In genomic region chr3:89218271-89218670, GRCm38 (mm10) we compare ENCODE assay signal across 23 mouse cellular contexts. TPM values are rescaled to one million over a fixed set of nuclear protein-coding genes. Genes with fewer than 3 reads are reported as not detected.
DNase-seq lines count a peak whose midpoint lies in the region; ATAC-seq and TF ChIP-seq lines count a peak whose summit lies in the region.
"Had no signal": no experiment of that assay in that cellular context is flagged by ENCODE, and none has a peak within 500 bp of the region (broad histone marks: within the 10 kb centered on the region; RNA-seq: fewer than 3 reads in every experiment).

No protein-coding gene starts in this region.

- 0 out of 2 replicates have a peak overlapping the region, but pooled peaks have one; percentile 1 for H3K4me3 ChIP-seq in forebrain, embryonic 10.5 days
- no peak overlapping the region for H3K4me3 ChIP-seq in forebrain, postnatal 0 days (ENCODE audit: low read depth, low read length)
- H3K4me3 ChIP-seq in hindbrain, embryonic 13.5 days = no peak overlapping the region
- H3K4me3 ChIP-seq in hindbrain, embryonic 16.5 days (ENCODE audit: low read length) = no peak overlapping the region
- no peak overlapping the region for H3K4me3 ChIP-seq in midbrain, embryonic 13.5 days (replicated peaks)
- H3K4me3 ChIP-seq in midbrain, postnatal 0 days (ENCODE audit: low read depth, low read length) = no peak overlapping the region
- H3K4me3 ChIP-seq: heart, embryonic 10.5 days; limb, embryonic 15.5 days; neural tube, embryonic 12.5 days had no signal

- 80% methylated on average over 1 of the region's 1 CpGs for WGBS in forebrain, embryonic 10.5 days
- WGBS in forebrain, postnatal 0 days = 41% methylated on average over 1 of the region's 1 CpGs
- 72% methylated on average over 1 of the region's 1 CpGs for WGBS in hindbrain, embryonic 13.5 days
- 77% methylated on average over 1 of the region's 1 CpGs for WGBS in hindbrain, embryonic 16.5 days
- WGBS in midbrain, embryonic 13.5 days = 82% methylated on average over 1 of the region's 1 CpGs
- WGBS in midbrain, postnatal 0 days = 63% methylated on average over 1 of the region's 1 CpGs

- ATAC-seq in forebrain, postnatal 0 days = no peak
- ATAC-seq in hindbrain, embryonic 13.5 days (ENCODE audit: low FRiP score) = no peak
- no peak for ATAC-seq in hindbrain, embryonic 16.5 days
- no peak for ATAC-seq in midbrain, embryonic 13.5 days
- no peak for ATAC-seq in midbrain, postnatal 0 days (ENCODE audit: low FRiP score)
- ATAC-seq: activated CD4-positive, CD25-positive, alpha-beta regulatory T cell, adult 4 months; inflammation-experienced regulatory T-cells, adult 6 months had no signal

- H3K4me2 ChIP-seq in forebrain, postnatal 0 days (ENCODE audit: low read depth) = no peak overlapping the region
- H3K4me2 ChIP-seq in hindbrain, embryonic 13.5 days = no peak overlapping the region
- H3K4me2 ChIP-seq in hindbrain, embryonic 16.5 days (ENCODE audit: low read length) = no peak overlapping the region
- no peak overlapping the region for H3K4me2 ChIP-seq in midbrain, embryonic 13.5 days (replicated peaks)
- no peak overlapping the region for H3K4me2 ChIP-seq in midbrain, postnatal 0 days (ENCODE audit: low read depth, low read length, poor library complexity, severe bottlenecking)
- H3K4me2 ChIP-seq: limb, embryonic 15.5 days; neural tube, embryonic 12.5 days had no signal

- H3K27me3 ChIP-seq in forebrain, embryonic 10.5 days (ENCODE audit: poor library complexity, severe bottlenecking) = no peaks in the 10 kb centered on the region
- no peaks in the 10 kb centered on the region for H3K27me3 ChIP-seq in forebrain, postnatal 0 days (ENCODE audit: insufficient read depth, low read length)
- no peaks in the 10 kb centered on the region for H3K27me3 ChIP-seq in hindbrain, embryonic 13.5 days
- no peaks in the 10 kb centered on the region for H3K27me3 ChIP-seq in hindbrain, embryonic 16.5 days (replicated peaks; ENCODE audit: control insufficient read depth, insufficient read depth, low read length)
- H3K27me3 ChIP-seq in midbrain, embryonic 13.5 days = no peaks in the 10 kb centered on the region
- H3K27me3 ChIP-seq in midbrain, postnatal 0 days (ENCODE audit: insufficient read depth, low read length) = no peaks in the 10 kb centered on the region
- H3K27me3 ChIP-seq: limb, embryonic 15.5 days; neural tube, embryonic 12.5 days had no signal

- H3K4me1 ChIP-seq in forebrain, embryonic 10.5 days = peaks cover 91% of the 10 kb centered on the region
- H3K4me1 ChIP-seq in forebrain, postnatal 0 days (ENCODE audit: insufficient read depth) = peaks cover 1% of the 10 kb centered on the region
- peaks cover 50% of the 10 kb centered on the region for H3K4me1 ChIP-seq in hindbrain, embryonic 13.5 days (replicated peaks)
- peaks cover 16% of the 10 kb centered on the region for H3K4me1 ChIP-seq in hindbrain, embryonic 16.5 days (ENCODE audit: control insufficient read depth, insufficient read depth, low read depth, low read length)
- peaks cover 73% of the 10 kb centered on the region for H3K4me1 ChIP-seq in midbrain, embryonic 13.5 days (replicated peaks)
- peaks cover 6% of the 10 kb centered on the region; the same call in 1 of the 2 replicates for H3K4me1 ChIP-seq in midbrain, postnatal 0 days (ENCODE audit: insufficient read depth, low read length)

- peaks cover 64% of the 10 kb centered on the region for H3K36me3 ChIP-seq in forebrain, embryonic 10.5 days (replicated peaks)
- H3K36me3 ChIP-seq in forebrain, postnatal 0 days (ENCODE audit: insufficient read depth) = peaks cover 23% of the 10 kb centered on the region
- peaks cover 15% of the 10 kb centered on the region for H3K36me3 ChIP-seq in hindbrain, embryonic 13.5 days
- no peaks in the 10 kb centered on the region; the same call in 1 of the 2 replicates for H3K36me3 ChIP-seq in hindbrain, embryonic 16.5 days (ENCODE audit: control insufficient read depth, insufficient read depth, low read length)
- peaks cover 37% of the 10 kb centered on the region for H3K36me3 ChIP-seq in midbrain, embryonic 13.5 days
- H3K36me3 ChIP-seq in midbrain, postnatal 0 days (ENCODE audit: insufficient read depth, low read length) = no peaks in the 10 kb centered on the region

- peak overlapping the region; percentile 62; the same call in 1 of the 2 replicates for H3K27ac ChIP-seq in forebrain, embryonic 10.5 days
- H3K27ac ChIP-seq in forebrain, postnatal 0 days (ENCODE audit: low read depth, low read length) = no peak overlapping the region
- 0 out of 2 replicates have a peak overlapping the region, but pooled peaks have one; percentile 9 for H3K27ac ChIP-seq in hindbrain, embryonic 13.5 days
- no peak overlapping the region for H3K27ac ChIP-seq in hindbrain, embryonic 16.5 days (ENCODE audit: low read depth, low read length)
- peak overlapping the region; percentile 27; the same call in 1 of the 2 replicates for H3K27ac ChIP-seq in midbrain, embryonic 13.5 days
- no peak overlapping the region for H3K27ac ChIP-seq in midbrain, postnatal 0 days (ENCODE audit: low read depth, low read length)
- H3K27ac ChIP-seq: limb, embryonic 15.5 days; liver, embryonic 14.5 days; neural tube, embryonic 12.5 days had no signal

- TF ChIP-seq CTCF in forebrain, postnatal 0 days (IDR thresholded peaks at IDR 0.05; ENCODE audit: low read depth) = no peak
- no peak for TF ChIP-seq CTCF in midbrain, postnatal 0 days (IDR thresholded peaks at IDR 0.05)

- H3K9me3 ChIP-seq in forebrain, embryonic 10.5 days = no peaks in the 10 kb centered on the region
- no peaks in the 10 kb centered on the region for H3K9me3 ChIP-seq in forebrain, postnatal 0 days (ENCODE audit: low read length)
- no peaks in the 10 kb centered on the region for H3K9me3 ChIP-seq in hindbrain, embryonic 13.5 days
- no peaks in the 10 kb centered on the region for H3K9me3 ChIP-seq in hindbrain, embryonic 16.5 days (ENCODE audit: control insufficient read depth, low read length)
- H3K9me3 ChIP-seq in midbrain, embryonic 13.5 days = no peaks in the 10 kb centered on the region
- no peaks in the 10 kb centered on the region for H3K9me3 ChIP-seq in midbrain, postnatal 0 days (ENCODE audit: low read length)
- H3K9me3 ChIP-seq: heart, embryonic 10.5 days; limb, embryonic 15.5 days; neural tube, embryonic 12.5 days had no signal

- DNase-seq in forebrain, embryonic 10.5 days (ENCODE audit: extremely low spot score, low spot score) = no peak
- no peak for DNase-seq in forebrain, postnatal 0 days
- DNase-seq in midbrain, postnatal 0 days (ENCODE audit: low spot score) = no peak
- peak; percentile 55 to 66 for DNase-seq in lung, postnatal 4 days
- no peak for DNase-seq in cerebellum, adult 11-12 months
- DNase-seq: adrenal gland, postnatal 10 days; cerebellum, adult 8-10 months; cerebellum, postnatal 36 days; heart, postnatal 4 days; kidney, adult 18-20 months; kidney, postnatal 4 days; layer of hippocampus, adult 9-11 months; retina, postnatal 1 day had no signal

- no peak overlapping the region for H3K9ac ChIP-seq in forebrain, postnatal 0 days
- H3K9ac ChIP-seq in hindbrain, embryonic 13.5 days = 0 out of 2 replicates have a peak overlapping the region, but pooled peaks have one; percentile 39
- no peak overlapping the region; the same call in 1 of the 2 replicates for H3K9ac ChIP-seq in hindbrain, embryonic 16.5 days (ENCODE audit: low read depth, low read length)
- 0 out of 2 replicates have a peak overlapping the region, but pooled peaks have one; percentile 23 for H3K9ac ChIP-seq in midbrain, embryonic 13.5 days (replicated peaks)
- H3K9ac ChIP-seq in midbrain, postnatal 0 days (replicated peaks; ENCODE audit: low read length, poor library complexity, severe bottlenecking) = no peak overlapping the region
- H3K9ac ChIP-seq: limb, embryonic 15.5 days; liver, embryonic 14.5 days; neural tube, embryonic 12.5 days had no signal

RNA-seq across cellular contexts. Expression of gene Thbs3, which starts 3.3 kb away (rescaled TPM):
- polyA plus RNA-seq in forebrain, embryonic 10.5 days (2016; fragmentation: Nextera tagmentation; extraction: Ambion mirVana) = 65.8 and 78.2 TPM in 2 replicates
- 53.6 and 74.1 TPM in 2 replicates for total RNA-seq in forebrain, postnatal 0 days (2014; rRNA removed)
- polyA plus RNA-seq in forebrain, postnatal 0 days (2015; fragmentation: Nextera tagmentation; extraction: Ambion mirVana) = 31.1 and 42.8 TPM in 2 replicates
- 53.5 and 60.7 TPM in 2 replicates for polyA plus RNA-seq in hindbrain, embryonic 13.5 days (2015; fragmentation: Nextera tagmentation; extraction: Ambion mirVana)
- 47.5 and 53.0 TPM in 2 replicates for polyA plus RNA-seq in hindbrain, embryonic 16.5 days (2015; fragmentation: Nextera tagmentation; extraction: Ambion mirVana)
- polyA plus RNA-seq in midbrain, embryonic 13.5 days (2015; fragmentation: Nextera tagmentation; extraction: Ambion mirVana) = 82.9 and 86.2 TPM in 2 replicates
- total RNA-seq in midbrain, postnatal 0 days (2014; rRNA removed) = 38.5 and 42.9 TPM in 2 replicates
- polyA plus RNA-seq in midbrain, postnatal 0 days (2015; fragmentation: Nextera tagmentation; extraction: Ambion mirVana) = 39.0 and 47.6 TPM in 2 replicates

RNA-seq across cellular contexts. Expression of gene Mtx1, which starts 8.6 kb away (rescaled TPM):
- 227 and 242 TPM in 2 replicates for polyA plus RNA-seq in forebrain, embryonic 10.5 days (2016; fragmentation: Nextera tagmentation; extraction: Ambion mirVana)
- 142 and 167 TPM in 2 replicates for total RNA-seq in forebrain, postnatal 0 days (2014; rRNA removed)
- 199 and 212 TPM in 2 replicates for polyA plus RNA-seq in forebrain, postnatal 0 days (2015; fragmentation: Nextera tagmentation; extraction: Ambion mirVana)
- 161 and 166 TPM in 2 replicates for polyA plus RNA-seq in hindbrain, embryonic 13.5 days (2015; fragmentation: Nextera tagmentation; extraction: Ambion mirVana)
- polyA plus RNA-seq in hindbrain, embryonic 16.5 days (2015; fragmentation: Nextera tagmentation; extraction: Ambion mirVana) = 163 and 166 TPM in 2 replicates
- 158 and 165 TPM in 2 replicates for polyA plus RNA-seq in midbrain, embryonic 13.5 days (2015; fragmentation: Nextera tagmentation; extraction: Ambion mirVana)
- total RNA-seq in midbrain, postnatal 0 days (2014; rRNA removed) = 101 and 108 TPM in 2 replicates
- 176 and 189 TPM in 2 replicates for polyA plus RNA-seq in midbrain, postnatal 0 days (2015; fragmentation: Nextera tagmentation; extraction: Ambion mirVana)

RNA-seq across cellular contexts. Expression of gene Muc1, which starts 10.6 kb away (rescaled TPM):
- 1.7 and 1.8 TPM in 2 replicates for polyA plus RNA-seq in forebrain, embryonic 10.5 days (2016; fragmentation: Nextera tagmentation; extraction: Ambion mirVana)
- 1.3 and 1.6 TPM in 2 replicates for total RNA-seq in forebrain, postnatal 0 days (2014; rRNA removed)
- 0.27 and 0.35 TPM in 2 replicates for polyA plus RNA-seq in forebrain, postnatal 0 days (2015; fragmentation: Nextera tagmentation; extraction: Ambion mirVana)
- 1.3 and 2.8 TPM in 2 replicates for polyA plus RNA-seq in hindbrain, embryonic 13.5 days (2015; fragmentation: Nextera tagmentation; extraction: Ambion mirVana)
- polyA plus RNA-seq in hindbrain, embryonic 16.5 days (2015; fragmentation: Nextera tagmentation; extraction: Ambion mirVana) = 0.59 and 0.90 TPM in 2 replicates
- 3.2 and 3.4 TPM in 2 replicates for polyA plus RNA-seq in midbrain, embryonic 13.5 days (2015; fragmentation: Nextera tagmentation; extraction: Ambion mirVana)
- 2.8 and 3.8 TPM in 2 replicates for total RNA-seq in midbrain, postnatal 0 days (2014; rRNA removed)
- polyA plus RNA-seq in midbrain, postnatal 0 days (2015; fragmentation: Nextera tagmentation; extraction: Ambion mirVana) = 0.52 and 1.5 TPM in 2 replicates
- total RNA-seq: megakaryocyte progenitor cell, adult 5-6 weeks had no signal

RNA-seq across cellular contexts. Expression of gene Gba, which starts 15.5 kb away (rescaled TPM):
- polyA plus RNA-seq in forebrain, embryonic 10.5 days (2016; fragmentation: Nextera tagmentation; extraction: Ambion mirVana) = 34.2 and 34.7 TPM in 2 replicates
- 46.9 and 51.1 TPM in 2 replicates for total RNA-seq in forebrain, postnatal 0 days (2014; rRNA removed)
- 40.4 and 41.7 TPM in 2 replicates for polyA plus RNA-seq in forebrain, postnatal 0 days (2015; fragmentation: Nextera tagmentation; extraction: Ambion mirVana)
- 47.9 TPM in 2 replicates for polyA plus RNA-seq in hindbrain, embryonic 13.5 days (2015; fragmentation: Nextera tagmentation; extraction: Ambion mirVana)
- 51.8 and 54.0 TPM in 2 replicates for polyA plus RNA-seq in hindbrain, embryonic 16.5 days (2015; fragmentation: Nextera tagmentation; extraction: Ambion mirVana)
- 43.5 and 46.7 TPM in 2 replicates for polyA plus RNA-seq in midbrain, embryonic 13.5 days (2015; fragmentation: Nextera tagmentation; extraction: Ambion mirVana)
- total RNA-seq in midbrain, postnatal 0 days (2014; rRNA removed) = 56.8 and 64.6 TPM in 2 replicates
- polyA plus RNA-seq in midbrain, postnatal 0 days (2015; fragmentation: Nextera tagmentation; extraction: Ambion mirVana) = 46.1 and 48.3 TPM in 2 replicates

RNA-seq across cellular contexts. Expression of gene Krtcap2, which starts 27.5 kb away (rescaled TPM):
- 260 and 275 TPM in 2 replicates for polyA plus RNA-seq in forebrain, embryonic 10.5 days (2016; fragmentation: Nextera tagmentation; extraction: Ambion mirVana)
- total RNA-seq in forebrain, postnatal 0 days (2014; rRNA removed) = 67.0 and 68.1 TPM in 2 replicates
- 221 and 244 TPM in 2 replicates for polyA plus RNA-seq in forebrain, postnatal 0 days (2015; fragmentation: Nextera tagmentation; extraction: Ambion mirVana)
- polyA plus RNA-seq in hindbrain, embryonic 13.5 days (2015; fragmentation: Nextera tagmentation; extraction: Ambion mirVana) = 205 and 209 TPM in 2 replicates
- polyA plus RNA-seq in hindbrain, embryonic 16.5 days (2015; fragmentation: Nextera tagmentation; extraction: Ambion mirVana) = 205 and 227 TPM in 2 replicates
- polyA plus RNA-seq in midbrain, embryonic 13.5 days (2015; fragmentation: Nextera tagmentation; extraction: Ambion mirVana) = 205 and 209 TPM in 2 replicates
- total RNA-seq in midbrain, postnatal 0 days (2014; rRNA removed) = 74.7 and 93.9 TPM in 2 replicates
- 219 TPM in 2 replicates for polyA plus RNA-seq in midbrain, postnatal 0 days (2015; fragmentation: Nextera tagmentation; extraction: Ambion mirVana)

Comparison
In these comparisons a context has a peak if more than half of its experiments do, and no peak if none do; other contexts are left out.
1. H3K27ac ChIP-seq: peak in forebrain, embryonic 10.5 days (single experiment), hindbrain, embryonic 13.5 days (single experiment) and midbrain, embryonic 13.5 days (single experiment); none in forebrain, postnatal 0 days (single experiment), hindbrain, embryonic 16.5 days (single experiment) and midbrain, postnatal 0 days (single experiment).
2. H3K9ac ChIP-seq: peak in hindbrain, embryonic 13.5 days (single experiment) and midbrain, embryonic 13.5 days (single experiment); none in forebrain, postnatal 0 days (single experiment), hindbrain, embryonic 16.5 days (single experiment) and midbrain, postnatal 0 days (single experiment).
3. DNase-seq: peak in lung, postnatal 4 days (2 of 2); none in forebrain, embryonic 10.5 days (single experiment), forebrain, postnatal 0 days (single experiment), midbrain, postnatal 0 days (single experiment) and cerebellum, adult 11-12 months (single experiment).